Mouse (Mus musculus) myocyte (in vitro differentiated cells): ENCODE data around the gene Timm17b. TPM values are rescaled to one million over a fixed set of nuclear protein-coding genes. Genes with fewer than 3 reads are reported as not detected.

Experiments used
- H3K27me3 ChIP-seq: one replicate; pipeline ENCODE4 v1.6.1; 2011; ENCODE audit not compliant: control insufficient read depth, insufficient read depth, insufficient read length
- H3K36me3 ChIP-seq: one replicate; pipeline ENCODE4 v1.6.1; 2011; ENCODE audit not compliant: control insufficient read depth, insufficient read depth
- H3K4me2 ChIP-seq: one replicate; pipeline ENCODE4 v1.6.1; 2011; ENCODE audit warnings: low read depth, control low read depth
- H3K4me3 ChIP-seq: one replicate; pipeline ENCODE4 v1.5.1; 2011; ENCODE audit warnings: mild to moderate bottlenecking, control low read depth, moderate library complexity
- H3K79me2 ChIP-seq: one replicate; pipeline ENCODE4 v1.6.1; 2011; ENCODE audit not compliant: control insufficient read depth, insufficient read depth
- H3ac ChIP-seq: one replicate; pipeline ENCODE4 v1.6.1; 2011; ENCODE audit not compliant: control insufficient read depth, insufficient read length
- CEBPB ChIP-seq: IDR thresholded peaks from 2 replicates; pipeline ENCODE4 v1.6.1; 2011; ENCODE audit warnings: mild to moderate bottlenecking, moderate library complexity; ENCODE audit not compliant: poor library complexity, insufficient read depth, severe bottlenecking
- E2F4 ChIP-seq: IDR thresholded peaks from one replicate; pipeline ENCODE4 v1.6.1; 2011; ENCODE audit warnings: mild to moderate bottlenecking, control low read depth, moderate library complexity; ENCODE audit not compliant: insufficient read depth
- MAX ChIP-seq: IDR thresholded peaks from one replicate; pipeline ENCODE4 v1.6.1; 2011; ENCODE audit warnings: low read depth, mild to moderate bottlenecking, control low read depth
- MYOD1 ChIP-seq, 3 experiments: IDR thresholded peaks; one replicate each; pipeline ENCODE4 v1.6.1; 2011; ENCODE audit warnings: control low read depth in 2 of 3, low read depth in 2 of 3, mild to moderate bottlenecking in 2 of 3, moderate library complexity in 1 of 3; ENCODE audit not compliant: insufficient read length in 2 of 3, control insufficient read depth in 1 of 3
- MYOG ChIP-seq, 3 experiments: IDR thresholded peaks; one replicate each; pipeline ENCODE4 v1.6.1; 2011; ENCODE audit warnings: control low read depth in 2 of 3, low read depth in 2 of 3, mild to moderate bottlenecking in 2 of 3; ENCODE audit not compliant: insufficient read length in 2 of 3, control insufficient read depth in 1 of 3, insufficient read depth in 1 of 3
- POLR2A ChIP-seq: IDR thresholded peaks from one replicate; pipeline ENCODE4 v1.6.1; 2011; ENCODE audit warnings: low read depth, mild to moderate bottlenecking, control low read depth, moderate library complexity; ENCODE audit not compliant: insufficient read length
- POLR2AphosphoS2 ChIP-seq: IDR thresholded peaks from one replicate; pipeline ENCODE4 v1.6.1; 2011; ENCODE audit warnings: low read depth, control low read depth; ENCODE audit not compliant: insufficient read length
- REST ChIP-seq: IDR thresholded peaks from one replicate; pipeline ENCODE4 v1.6.1; 2011; ENCODE audit warnings: mild to moderate bottlenecking, control low read depth, moderate library complexity; ENCODE audit not compliant: insufficient read depth, insufficient read length
- SRF ChIP-seq: IDR thresholded peaks from one replicate; pipeline ENCODE4 v1.6.1; 2011; ENCODE audit warnings: low read depth; ENCODE audit not compliant: control insufficient read depth, insufficient read length
- TCF12 ChIP-seq: IDR thresholded peaks from one replicate; pipeline ENCODE4 v1.6.1; 2011; ENCODE audit warnings: mild to moderate bottlenecking, control low read depth; ENCODE audit not compliant: poor library complexity, insufficient read depth, severe bottlenecking
- TCF3 ChIP-seq: IDR thresholded peaks from one replicate; pipeline ENCODE4 v1.6.1; 2011; ENCODE audit warnings: low read depth, control low read depth; ENCODE audit not compliant: insufficient read length
- USF1 ChIP-seq: IDR thresholded peaks from one replicate; pipeline ENCODE4 v1.6.1; 2011; ENCODE audit warnings: low read depth, mild to moderate bottlenecking, control low read depth, moderate library complexity
- polyA plus RNA-seq: library from polyadenylated mRNA; unstranded; fragments of >200 nt; fragmentation: generic; extraction: Trizol; gene quantifications from one replicate; pipeline ENCODE4 v1.2.1, GENCODE M21; 2012; ENCODE audit warnings: missing spikeins

Timm17b gene
- polyA plus RNA-seq: 44.1 TPM

DNA sequence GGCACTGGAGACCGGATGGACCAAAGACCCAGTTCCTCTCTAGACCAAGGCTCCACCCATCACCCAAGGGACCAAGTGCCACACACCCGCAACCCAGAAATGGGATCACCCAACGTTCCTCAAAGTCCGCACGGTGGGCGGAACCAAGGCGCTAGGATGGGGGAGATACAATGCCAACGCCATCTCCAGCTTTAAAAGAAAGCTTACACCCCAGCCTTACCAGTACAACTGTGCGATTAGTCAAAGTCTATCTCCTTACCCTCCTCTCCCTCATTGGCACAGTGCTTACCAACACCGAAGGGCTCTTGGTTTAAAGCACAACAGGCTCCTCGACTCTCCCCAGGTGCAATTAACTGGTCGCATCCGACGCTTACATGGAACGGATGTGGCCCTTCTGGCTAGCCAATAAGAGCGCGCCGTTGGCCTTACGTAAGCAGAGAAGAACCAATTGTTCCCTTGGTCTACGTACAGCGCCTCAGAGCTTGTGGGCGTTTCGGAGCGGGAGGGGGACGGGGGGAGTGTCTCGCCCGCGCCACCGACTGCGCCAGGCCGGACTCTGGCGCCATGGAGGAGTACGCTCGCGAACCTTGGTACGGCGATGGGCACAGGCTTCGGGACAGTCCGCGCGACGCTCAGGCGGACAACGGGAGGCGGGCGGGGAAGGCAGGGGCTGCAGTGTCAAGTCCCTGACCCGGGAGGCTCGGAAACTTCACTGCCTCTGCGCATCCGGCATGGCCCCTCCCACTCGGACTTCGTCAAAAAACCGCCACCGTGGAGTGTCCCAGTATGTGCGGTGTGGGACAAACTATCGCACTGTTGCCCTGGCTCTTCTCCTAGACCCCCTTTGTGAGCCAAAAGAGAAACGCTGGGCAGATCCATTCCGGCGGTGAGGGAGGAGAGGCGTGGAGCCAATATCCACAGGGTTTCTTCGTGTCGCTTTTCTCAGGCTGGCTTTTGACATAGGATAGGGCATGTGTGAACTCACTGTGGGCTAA lies at the start of gene Timm17b, which contains the start of gene Pqbp1:
Gene Timm17b, plus strand, starts transcription at position 478 of the 995 bp plus-strand sequence.
Gene Pqbp1, minus strand, starts transcription at position 390 of the 995 bp plus-strand sequence.
- no peaks in the 10 kb centered on the region for H3K27me3 ChIP-seq

DNA sequence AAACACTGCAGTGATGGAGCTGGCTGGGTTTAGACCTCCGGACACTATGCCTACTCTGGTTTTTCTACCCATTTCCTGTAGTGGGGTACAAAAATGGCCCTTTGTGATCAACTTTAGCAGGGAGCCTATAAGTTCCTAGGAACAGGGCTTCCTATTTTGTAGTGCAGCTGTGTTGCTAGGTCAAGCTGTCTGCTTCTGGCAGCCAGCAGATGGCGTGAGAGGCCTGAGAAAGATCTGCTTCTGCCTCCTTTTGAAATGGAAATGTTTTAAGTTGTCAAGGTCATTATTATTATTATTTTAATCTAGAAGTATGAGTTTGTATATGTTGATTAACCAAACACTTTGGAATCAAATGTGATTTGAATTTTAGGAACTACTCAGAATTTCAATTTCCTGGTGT lies 44.6 kb upstream of the Timm17b start:
- no peak overlapping the region for H3ac ChIP-seq
- no peaks in the 10 kb centered on the region for H3K27me3 ChIP-seq
- no peak overlapping the region for H3K4me3 ChIP-seq
- peaks cover 7% of the 10 kb centered on the region for H3K79me2 ChIP-seq
- TF ChIP-seq POLR2A (no peak), POLR2AphosphoS2 (no peak), E2F4 (no peak), REST (no peak)
- H3K36me3 ChIP-seq: peaks cover 5% of the 10 kb centered on the region
- H3K4me2 ChIP-seq: no peak overlapping the region

More for the DNA sequence above, at the start of gene Timm17b, which contains the start of gene Pqbp1:
- peaks cover 3% of the 10 kb centered on the region for H3K36me3 ChIP-seq
- peak within 1 kb of the TSS; percentile 74 for H3ac ChIP-seq
- H3K79me2 ChIP-seq: peaks cover 13% of the 10 kb centered on the region
- TF ChIP-seq REST (no peak), TCF12 (no peak), CEBPB (no peak), USF1 (no peak), MAX (no peak), POLR2A (peak; percentile 93), POLR2AphosphoS2 (peak; percentile 84)
- peak within 1 kb of the TSS; percentile 53 for H3K4me3 ChIP-seq
- H3K4me2 ChIP-seq: peak within 1 kb of the TSS; percentile 80

DNA sequence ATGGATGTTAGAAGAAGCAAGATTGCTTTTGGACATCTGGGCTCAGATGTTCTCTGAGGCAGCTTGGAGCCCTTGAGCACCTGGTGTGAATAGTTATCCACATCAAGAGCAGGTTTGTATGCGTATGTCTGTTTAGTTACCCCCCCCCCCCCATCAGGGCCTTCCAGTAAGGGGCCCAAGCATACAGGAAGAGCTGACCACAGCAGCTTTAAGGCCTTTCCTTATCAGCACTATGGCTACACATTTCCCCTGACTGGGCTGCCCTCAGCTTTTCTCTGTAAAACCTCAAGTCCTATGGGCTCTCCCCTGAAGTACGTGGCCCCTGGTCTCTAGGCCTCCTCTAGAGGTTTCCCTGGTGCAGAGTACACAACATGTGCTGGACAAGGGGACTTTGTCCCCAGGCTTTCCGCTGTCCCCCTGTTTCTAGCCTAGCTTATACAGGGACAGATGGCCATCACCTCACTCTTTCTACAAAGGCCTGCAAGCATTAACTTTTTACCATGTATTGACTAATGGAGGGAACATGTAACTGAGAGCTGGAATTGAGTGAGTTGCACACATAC lies 39.9 kb upstream of the Timm17b start:
- H3K79me2 ChIP-seq: peaks cover 19% of the 10 kb centered on the region
- H3K4me3 ChIP-seq: no peak overlapping the region
- no peak overlapping the region for H3ac ChIP-seq
- no peak for TF ChIP-seq REST
- TF ChIP-seq USF1: no peak
- no peak for TF ChIP-seq MYOG (IDR thresholded peaks at IDR 0.05; ENCODE audit: control insufficient read depth in 1 of 3, insufficient read depth in 1 of 3, insufficient read length in 2 of 3, low read depth in 2 of 3)
- TF ChIP-seq E2F4: no peak
- no peak for TF ChIP-seq CEBPB
- H3K4me2 ChIP-seq: no peak overlapping the region
- peaks cover 5% of the 10 kb centered on the region for H3K36me3 ChIP-seq
- no peaks in the 10 kb centered on the region for H3K27me3 ChIP-seq

DNA sequence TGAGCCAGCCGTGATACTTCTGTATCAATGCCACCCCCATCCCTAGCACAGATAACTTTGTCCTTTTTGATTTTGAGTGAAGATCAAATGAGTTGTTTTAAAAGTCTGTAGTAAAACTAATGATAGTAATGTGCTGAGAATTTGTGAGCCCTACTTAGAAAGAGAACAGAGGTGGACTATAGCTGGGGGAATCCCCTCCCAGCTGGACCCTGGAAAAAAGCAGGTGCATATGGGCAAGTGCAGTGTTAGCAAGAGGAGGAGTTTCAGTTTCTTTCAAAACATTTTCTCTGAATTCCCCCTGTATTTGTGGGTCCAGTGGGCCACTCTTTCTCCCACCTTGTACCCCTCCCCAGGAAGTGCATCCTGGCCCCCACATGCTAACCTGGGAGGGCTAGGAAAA lies 36.0 kb upstream of the Timm17b start:
- peaks cover 5% of the 10 kb centered on the region for H3K36me3 ChIP-seq
- H3ac ChIP-seq: no peak overlapping the region
- no peaks in the 10 kb centered on the region for H3K27me3 ChIP-seq
- TF ChIP-seq TCF12: no peak
- no peak for TF ChIP-seq USF1
- TF ChIP-seq TCF3: no peak
- no peak for TF ChIP-seq SRF
- no peak for TF ChIP-seq MYOG (IDR thresholded peaks at IDR 0.05; ENCODE audit: control insufficient read depth in 1 of 3, insufficient read depth in 1 of 3, insufficient read length in 2 of 3, low read depth in 2 of 3)
- no peak for TF ChIP-seq E2F4
- no peak for TF ChIP-seq MYOD1 (IDR thresholded peaks at IDR 0.05; ENCODE audit: control insufficient read depth in 1 of 3, insufficient read length in 2 of 3, low read depth in 2 of 3)
- TF ChIP-seq MAX: no peak
- no peak for TF ChIP-seq POLR2A
- TF ChIP-seq CEBPB: no peak
- no peak for TF ChIP-seq POLR2AphosphoS2
- no peak for TF ChIP-seq REST
- H3K79me2 ChIP-seq: peaks cover 22% of the 10 kb centered on the region
- H3K4me3 ChIP-seq: no peak overlapping the region
- no peak overlapping the region for H3K4me2 ChIP-seq

DNA sequence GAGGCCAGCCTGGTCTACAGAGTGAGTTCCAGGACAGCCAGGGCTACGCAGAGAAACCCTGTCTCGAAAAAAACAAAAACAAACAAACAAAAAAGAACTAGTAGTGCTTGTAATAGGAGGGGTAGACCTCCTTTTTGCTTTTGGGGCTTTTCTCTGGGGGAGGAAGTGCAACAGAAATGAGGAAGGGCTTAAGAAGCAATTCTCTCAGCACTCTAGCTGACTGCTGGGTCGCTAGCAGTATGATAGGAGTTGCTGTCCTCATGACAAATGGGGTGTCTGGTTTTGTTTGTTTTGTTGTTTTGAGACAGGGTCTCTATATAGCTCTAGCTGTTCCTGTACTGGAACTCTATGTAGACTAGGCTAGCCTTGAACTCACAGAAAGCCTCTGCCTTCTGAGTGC lies 34.6 kb upstream of the Timm17b start:
- Histone ChIP-seq H3K4me3 (no peak overlapping the region), H3ac (no peak overlapping the region), H3K36me3 (no peaks in the 10 kb centered on the region), H3K27me3 (no peaks in the 10 kb centered on the region), H3K79me2 (peaks cover 22% of the 10 kb centered on the region), H3K4me2 (no peak overlapping the region)
- TF ChIP-seq TCF3 (no peak), MYOG (IDR thresholded peaks at IDR 0.05; ENCODE audit: control insufficient read depth in 1 of 3, insufficient read depth in 1 of 3, insufficient read length in 2 of 3, low read depth in 2 of 3) (no peak), MYOD1 (IDR thresholded peaks at IDR 0.05; ENCODE audit: control insufficient read depth in 1 of 3, insufficient read length in 2 of 3, low read depth in 2 of 3) (no peak), CEBPB (no peak)
